Mouse (Mus musculus): Measurements from ENCODE around the gene Olfm2. TPM values are rescaled to one million over a fixed set of nuclear protein-coding genes. Genes with fewer than 3 reads are reported as not detected.

Olfm2 gene
- polyA plus RNA-seq, 1 experiment, result not detected

- TF ChIP-seq TAL1 (IDR thresholded peaks at IDR 0.05; ENCODE audit: low read length) (no peak), GATA1 (IDR thresholded peaks at IDR 0.05; ENCODE audit: low read length) (no peak)
- H3K4me3 ChIP-seq (replicated peaks), result no peak overlapping the region
- H3K9me3 ChIP-seq (ENCODE audit: control insufficient read depth, low read length), result no peaks in the 10 kb centered on the region
- H3K27me3 ChIP-seq (ENCODE audit: control insufficient read depth), result peaks cover 23% of the 10 kb centered on the region
- H3K36me3 ChIP-seq (ENCODE audit: control insufficient read depth), result no peaks in the 10 kb centered on the region
- peaks cover 37% of the 10 kb centered on the region for H3K4me1 ChIP-seq (ENCODE audit: control insufficient read depth)
Observed at GRCm38 (mm10) chr9:20751477-20752029, 5.4 kb upstream of the Olfm2 start.

GRCm38 (mm10) chr9:20749213-20749612 is 3.1 kb upstream of the Olfm2 start:
- no peak for TF ChIP-seq TAL1 (IDR thresholded peaks at IDR 0.05; ENCODE audit: low read length)
- TF ChIP-seq GATA1 (IDR thresholded peaks at IDR 0.05; ENCODE audit: low read length), result no peak
- Histone ChIP-seq H3K4me1 (ENCODE audit: control insufficient read depth) (peaks cover 25% of the 10 kb centered on the region), H3K27me3 (ENCODE audit: control insufficient read depth) (peaks cover 46% of the 10 kb centered on the region), H3K9me3 (ENCODE audit: control insufficient read depth, low read length) (peaks cover 2% of the 10 kb centered on the region; the same call in 1 of the 2 replicates), H3K4me3 (replicated peaks) (no peak overlapping the region), H3K36me3 (ENCODE audit: control insufficient read depth) (no peaks in the 10 kb centered on the region)

- no peak for TF ChIP-seq TAL1 (IDR thresholded peaks at IDR 0.05; ENCODE audit: low read length)
- no peak for TF ChIP-seq GATA1 (IDR thresholded peaks at IDR 0.05; ENCODE audit: low read length)
- Histone ChIP-seq H3K4me1 (ENCODE audit: control insufficient read depth) (peaks cover 25% of the 10 kb centered on the region), H3K9me3 (ENCODE audit: control insufficient read depth, low read length) (peaks cover 4% of the 10 kb centered on the region; the same call in 1 of the 2 replicates), H3K27me3 (ENCODE audit: control insufficient read depth) (peaks cover 53% of the 10 kb centered on the region), H3K4me3 (replicated peaks) (no peak overlapping the region), H3K36me3 (ENCODE audit: control insufficient read depth) (no peaks in the 10 kb centered on the region)
Observed at GRCm38 (mm10) chr9:20748540-20748939, 2.4 kb upstream of the Olfm2 start.

- Histone ChIP-seq H3K4me1 (ENCODE audit: control insufficient read depth) (peaks cover 25% of the 10 kb centered on the region), H3K36me3 (ENCODE audit: control insufficient read depth) (no peaks in the 10 kb centered on the region), H3K4me3 (replicated peaks) (no peak overlapping the region), H3K9me3 (ENCODE audit: control insufficient read depth, low read length) (peaks cover 4% of the 10 kb centered on the region; the same call in 1 of the 2 replicates), H3K27me3 (ENCODE audit: control insufficient read depth) (peaks cover 60% of the 10 kb centered on the region)
- TF ChIP-seq TAL1 (IDR thresholded peaks at IDR 0.05; ENCODE audit: low read length) (no peak), GATA1 (IDR thresholded peaks at IDR 0.05; ENCODE audit: low read length) (no peak)
Observed at GRCm38 (mm10) chr9:20747682-20748081, 1.5 kb upstream of the Olfm2 start.

GRCm38 (mm10) chr9:20745129-20745966 is 801 bp downstream of the Olfm2 start:
- peaks cover 28% of the 10 kb centered on the region for H3K4me1 ChIP-seq (ENCODE audit: control insufficient read depth)
- TF ChIP-seq GATA1 (IDR thresholded peaks at IDR 0.05; ENCODE audit: low read length) (no peak), TAL1 (IDR thresholded peaks at IDR 0.05; ENCODE audit: low read length) (no peak)
- H3K36me3 ChIP-seq (ENCODE audit: control insufficient read depth), result no peaks in the 10 kb centered on the region
- H3K4me3 ChIP-seq (replicated peaks), result no peak overlapping the region
- peaks cover 66% of the 10 kb centered on the region for H3K27me3 ChIP-seq (ENCODE audit: control insufficient read depth)
- peaks cover 4% of the 10 kb centered on the region; the same call in 1 of the 2 replicates for H3K9me3 ChIP-seq (ENCODE audit: control insufficient read depth, low read length)

- Histone ChIP-seq H3K4me1 (ENCODE audit: control insufficient read depth) (peaks cover 22% of the 10 kb centered on the region), H3K9me3 (ENCODE audit: control insufficient read depth, low read length) (peaks cover 4% of the 10 kb centered on the region; the same call in 1 of the 2 replicates), H3K27me3 (ENCODE audit: control insufficient read depth) (peaks cover 73% of the 10 kb centered on the region), H3K4me3 (replicated peaks) (no peak overlapping the region), H3K36me3 (ENCODE audit: control insufficient read depth) (no peaks in the 10 kb centered on the region)
- TF ChIP-seq GATA1 (IDR thresholded peaks at IDR 0.05; ENCODE audit: low read length), result no peak
- no peak for TF ChIP-seq TAL1 (IDR thresholded peaks at IDR 0.05; ENCODE audit: low read length)
Observed at GRCm38 (mm10) chr9:20743946-20744738, 2.0 kb downstream of the Olfm2 start.

- peaks cover 5% of the 10 kb centered on the region for H3K4me1 ChIP-seq (ENCODE audit: control insufficient read depth)
- H3K36me3 ChIP-seq (ENCODE audit: control insufficient read depth), result no peaks in the 10 kb centered on the region
- H3K4me3 ChIP-seq (replicated peaks), result no peak overlapping the region
- peaks cover 39% of the 10 kb centered on the region for H3K27me3 ChIP-seq (ENCODE audit: control insufficient read depth)
- H3K9me3 ChIP-seq (ENCODE audit: control insufficient read depth, low read length), result peaks cover 4% of the 10 kb centered on the region; the same call in 1 of the 2 replicates
- TF ChIP-seq GATA1 (IDR thresholded peaks at IDR 0.05; ENCODE audit: low read length) (no peak), TAL1 (IDR thresholded peaks at IDR 0.05; ENCODE audit: low read length) (no peak)
Observed at GRCm38 (mm10) chr9:20740407-20740806, 5.7 kb downstream of the Olfm2 start.

- peaks cover 21% of the 10 kb centered on the region for H3K27me3 ChIP-seq (ENCODE audit: control insufficient read depth)
- H3K36me3 ChIP-seq (ENCODE audit: control insufficient read depth), result no peaks in the 10 kb centered on the region
- H3K4me3 ChIP-seq (replicated peaks), result no peak overlapping the region
- peaks cover 5% of the 10 kb centered on the region for H3K4me1 ChIP-seq (ENCODE audit: control insufficient read depth)
- TF ChIP-seq TAL1 (IDR thresholded peaks at IDR 0.05; ENCODE audit: low read length) (no peak), GATA1 (IDR thresholded peaks at IDR 0.05; ENCODE audit: low read length) (no peak)
- H3K9me3 ChIP-seq (ENCODE audit: control insufficient read depth, low read length), result no peaks in the 10 kb centered on the region
Observed at GRCm38 (mm10) chr9:20738251-20738999, 7.7 kb downstream of the Olfm2 start.

All from erythroblast, embryonic 14.5 days (primary cell).